Mouse (Mus musculus) ES-E14 (cell line): ENCODE data around the gene Tomm22. TPM values are rescaled to one million over a fixed set of nuclear protein-coding genes. Genes with fewer than 3 reads are reported as not detected.

Experiments
- DNase-seq: peaks from one replicate; pipeline ENCODE4 v3.0.0-alpha.2; 2013; ENCODE audit warnings: low read depth, low spot score
- H3K27ac ChIP-seq: 2 replicates; pipeline ENCODE4 v1.5.1; 2012; ENCODE audit warnings: low read depth, mild to moderate bottlenecking, low read length, moderate library complexity, mixed read lengths; ENCODE audit not compliant: poor library complexity, insufficient read depth, severe bottlenecking
- H3K36me3 ChIP-seq: 2 replicates; pipeline ENCODE4 v1.6.1; 2012; ENCODE audit warnings: mild to moderate bottlenecking, low read length, moderate library complexity, mixed read lengths; ENCODE audit not compliant: control insufficient read depth, poor library complexity, insufficient read depth, severe bottlenecking
- H3K4me1 ChIP-seq, 2 experiments: fragments of 150-350 bp in 1 of 2; sonication (generic) in 1 of 2; 2 replicates each; pipeline ENCODE4 v1.6.1; 2012; ENCODE audit warnings: low read length in 2 of 2, mild to moderate bottlenecking in 1 of 2, mixed read lengths in 1 of 2; ENCODE audit not compliant: control insufficient read depth in 2 of 2, insufficient read depth in 2 of 2, poor library complexity in 1 of 2
- H3K4me3 ChIP-seq, 2 experiments: fragments of 150-350 bp in 1 of 2; sonication (generic) in 1 of 2; 2 replicates each; pipeline ENCODE4 v1.5.1; 2012; ENCODE audit warnings: low read length in 2 of 2, low read depth in 1 of 2, mild to moderate bottlenecking in 1 of 2, mixed read lengths in 1 of 2; ENCODE audit not compliant: insufficient read depth in 1 of 2, poor library complexity in 1 of 2, severe bottlenecking in 1 of 2
- H3K9ac ChIP-seq: 2 replicates; pipeline ENCODE4 v1.6.1; 2012; ENCODE audit warnings: low read depth, mild to moderate bottlenecking, low read length, mixed read lengths; ENCODE audit not compliant: poor library complexity, insufficient read depth, severe bottlenecking
- H3K9me3 ChIP-seq: fragments of 150-350 bp; sonication (generic); 2 replicates; pipeline ENCODE4 v1.6.1; 2012; ENCODE audit warnings: low read depth, mild to moderate bottlenecking, low read length; ENCODE audit not compliant: control insufficient read depth, insufficient read depth
- CHD2 ChIP-seq: IDR thresholded peaks from 2 replicates; pipeline ENCODE4 v1.6.1; 2014; ENCODE audit warnings: mild to moderate bottlenecking, low read depth, low read length, inconsistent platforms
- HCFC1 ChIP-seq: IDR thresholded peaks from 2 replicates; pipeline ENCODE4 v1.6.1; 2012; ENCODE audit warnings: low read length, inconsistent platforms, borderline replicate concordance; ENCODE audit not compliant: insufficient read depth
- MAFK ChIP-seq: IDR thresholded peaks from 2 replicates; pipeline ENCODE4 v1.6.1; 2014; ENCODE audit warnings: mild to moderate bottlenecking, low read depth, low read length, inconsistent platforms; ENCODE audit not compliant: insufficient read depth
- ZC3H11A ChIP-seq: IDR thresholded peaks from 2 replicates; pipeline ENCODE4 v1.6.1; 2012; ENCODE audit warnings: low read depth, mild to moderate bottlenecking, inconsistent platforms, low read length, borderline replicate concordance
- ZNF384 ChIP-seq: IDR thresholded peaks from 2 replicates; pipeline ENCODE4 v1.6.1; 2012; ENCODE audit warnings: low read depth, low read length, inconsistent platforms
- in situ Hi-C, 2 experiments: fragments of 600-800 bp; cut with MboI; formaldehyde crosslinking; loops; one replicate each; pipeline ENCODE4 v1.15.1; 2025; ENCODE audit warnings: low sequenced_read_pairs in 2 of 2, inconsistent platforms in 1 of 2; ENCODE audit not compliant: unreplicated experiment in 2 of 2
- total RNA-seq: library from RNA; depleted of rRNA; stranded (reverse); fragments of 300-350 nt; gene quantifications from 2 replicates; pipeline ENCODE4 v1.2.3, GENCODE M21; 2012; rRNA removed

The Tomm22 gene
- total RNA-seq, 1 experiment, result 182 TPM

GRCm38 (mm10) chr15:79716710-79717109, 46.0 kb downstream of the Tomm22 start:
- no peaks in the 10 kb centered on the region for H3K4me1 ChIP-seq
- H3K9me3 ChIP-seq, result no peaks in the 10 kb centered on the region
- no peak overlapping the region for H3K27ac ChIP-seq
- H3K36me3 ChIP-seq, result peaks cover 61% of the 10 kb centered on the region
- no peak overlapping the region for H3K4me3 ChIP-seq
- H3K9ac ChIP-seq, result no peak overlapping the region
- in situ Hi-C loops, result no loop called here
- no peak for TF ChIP-seq CHD2
- TF ChIP-seq MAFK, result no peak
- no peak for TF ChIP-seq ZNF384
- TF ChIP-seq ZC3H11A, result no peak
- no peak for TF ChIP-seq HCFC1
- no peak for DNase-seq

GRCm38 (mm10) chr15:79720267-79720666, 49.6 kb downstream of the Tomm22 start:
- H3K36me3 ChIP-seq, result peaks cover 40% of the 10 kb centered on the region
- no peak for TF ChIP-seq ZC3H11A
- no peak for TF ChIP-seq MAFK
- TF ChIP-seq HCFC1, result no peak
- no peak for TF ChIP-seq CHD2
- no peak for TF ChIP-seq ZNF384
- H3K4me1 ChIP-seq, result no peaks in the 10 kb centered on the region
- H3K9ac ChIP-seq, result no peak overlapping the region
- H3K9me3 ChIP-seq, result no peaks in the 10 kb centered on the region
- in situ Hi-C loops, result no loop called here
- no peak for DNase-seq
- no peak overlapping the region for H3K4me3 ChIP-seq
- H3K27ac ChIP-seq, result no peak overlapping the region

GRCm38 (mm10) chr15:79720796-79721195, 50.1 kb downstream of the Tomm22 start:
- in situ Hi-C loops, result no loop called here
- Histone ChIP-seq H3K36me3 (peaks cover 36% of the 10 kb centered on the region), H3K27ac (no peak overlapping the region)

More at GRCm38 (mm10) chr15:79720796-79721195, 50.1 kb downstream of the Tomm22 start:
- Histone ChIP-seq H3K4me1 (no peaks in the 10 kb centered on the region), H3K9ac (no peak overlapping the region), H3K4me3 (no peak overlapping the region), H3K9me3 (no peaks in the 10 kb centered on the region)
- TF ChIP-seq CHD2, result no peak
- no peak for TF ChIP-seq MAFK
- no peak for TF ChIP-seq ZNF384
- DNase-seq, result no peak

Other genes with a start within 250 kb of the Tomm22 start
- gene Csnk1e, start 215.3 kb upstream of the Tomm22 start, total RNA-seq, result 72.8 and 82.0 TPM in 2 replicates
- gene Kcnj4, start 165.6 kb upstream of the Tomm22 start, total RNA-seq, result 3.2 and 5.8 TPM in 2 replicates
- 16.2 and 25.6 TPM in 2 replicates for gene Kdelr3, start 154.4 kb upstream of the Tomm22 start, total RNA-seq
- 186 and 211 TPM in 2 replicates for gene Ddx17, start 124.1 kb upstream of the Tomm22 start, total RNA-seq
- gene Dmc1, start 65.8 kb upstream of the Tomm22 start, total RNA-seq, result 3.4 and 6.4 TPM in 2 replicates
- gene Fam227a, start 11.9 kb upstream of the Tomm22 start, total RNA-seq, result 1.2 TPM in 2 replicates
- 21.9 and 29.5 TPM in 2 replicates for gene Cby1, start 11.7 kb upstream of the Tomm22 start, total RNA-seq
- 19.3 and 25.3 TPM in 2 replicates for gene Josd1, start 17.1 kb downstream of the Tomm22 start, total RNA-seq
- 45.3 and 48.1 TPM in 2 replicates for gene Gtpbp1, start 20.0 kb downstream of the Tomm22 start, total RNA-seq
- gene Sun2, start 71.7 kb downstream of the Tomm22 start, total RNA-seq, result 29.8 and 35.7 TPM in 2 replicates
- 16.5 and 23.5 TPM in 2 replicates for gene Dnal4, start 107.0 kb downstream of the Tomm22 start, total RNA-seq
- gene Nptxr, start 133.9 kb downstream of the Tomm22 start, total RNA-seq, result 7.9 and 10.3 TPM in 2 replicates
- gene Npcd, start 163.4 kb downstream of the Tomm22 start, total RNA-seq, result 3.4 and 9.3 TPM in 2 replicates
- gene Cbx6, start 163.8 kb downstream of the Tomm22 start, total RNA-seq, result 28.2 and 30.1 TPM in 2 replicates
- 39.9 and 42.4 TPM in 2 replicates for gene Apobec3, start 220.8 kb downstream of the Tomm22 start, total RNA-seq